Mouse (Mus musculus): Measurements from ENCODE around the gene Fbxo28.

Gene Fbxo28

DNA sequence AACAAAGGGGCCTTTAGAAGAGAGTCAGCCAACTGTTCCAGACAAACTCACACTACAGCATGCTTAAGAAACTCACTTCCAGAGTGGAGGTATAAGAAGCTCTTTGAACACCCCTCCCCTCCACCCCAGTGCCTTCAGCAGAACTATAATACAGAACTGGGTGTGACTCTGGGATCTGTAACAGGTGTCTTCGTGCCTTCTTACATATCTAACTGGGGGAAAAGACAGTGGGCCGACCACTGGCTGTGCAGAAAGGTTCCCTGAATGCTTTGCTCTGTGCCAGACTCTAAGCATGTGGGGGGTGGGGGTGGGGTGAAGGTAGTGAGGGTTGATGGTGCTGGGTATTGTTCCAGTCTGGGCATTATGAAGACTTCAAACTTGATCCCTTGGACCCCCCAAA, 52.8 kb downstream of the Fbxo28 start:
- peak in 1 of 2 experiments; percentile 16 for DNase-seq (ENCODE audit: low spot score in 2 of 2)

- peak in 1 of 2 experiments; percentile 48 for DNase-seq (ENCODE audit: low spot score in 2 of 2)
These were observed 53.6 kb downstream of the Fbxo28 start for GRCm38 (mm10) chr1:182287781-182288180.

- DNase-seq (ENCODE audit: low spot score in 2 of 2) = no peak
These were observed 56.6 kb downstream of the Fbxo28 start for GRCm38 (mm10) chr1:182284795-182285194.

DNA sequence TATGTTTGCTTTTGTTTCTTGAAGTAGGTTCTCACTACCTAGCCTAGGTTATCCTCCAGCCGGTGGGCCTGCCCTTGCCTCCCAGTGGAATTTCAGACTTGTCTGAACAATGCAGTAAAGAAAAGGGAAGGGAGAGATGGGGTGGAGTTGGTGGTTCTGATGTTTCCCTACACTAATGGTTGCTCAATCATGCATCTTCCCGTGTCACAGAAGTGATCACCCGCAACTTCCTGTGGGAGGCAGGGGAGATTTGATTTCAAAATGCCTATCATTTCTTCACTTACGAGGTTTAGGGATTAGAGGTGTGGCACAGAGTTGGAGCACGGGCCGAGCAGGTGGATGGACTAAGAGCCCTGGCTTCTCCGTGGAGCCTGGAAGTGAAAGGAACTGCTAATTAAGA, 58.2 kb downstream of the Fbxo28 start:
- DNase-seq (ENCODE audit: low spot score in 2 of 2) = peak in 1 of 2 experiments; percentile 47

DNA sequence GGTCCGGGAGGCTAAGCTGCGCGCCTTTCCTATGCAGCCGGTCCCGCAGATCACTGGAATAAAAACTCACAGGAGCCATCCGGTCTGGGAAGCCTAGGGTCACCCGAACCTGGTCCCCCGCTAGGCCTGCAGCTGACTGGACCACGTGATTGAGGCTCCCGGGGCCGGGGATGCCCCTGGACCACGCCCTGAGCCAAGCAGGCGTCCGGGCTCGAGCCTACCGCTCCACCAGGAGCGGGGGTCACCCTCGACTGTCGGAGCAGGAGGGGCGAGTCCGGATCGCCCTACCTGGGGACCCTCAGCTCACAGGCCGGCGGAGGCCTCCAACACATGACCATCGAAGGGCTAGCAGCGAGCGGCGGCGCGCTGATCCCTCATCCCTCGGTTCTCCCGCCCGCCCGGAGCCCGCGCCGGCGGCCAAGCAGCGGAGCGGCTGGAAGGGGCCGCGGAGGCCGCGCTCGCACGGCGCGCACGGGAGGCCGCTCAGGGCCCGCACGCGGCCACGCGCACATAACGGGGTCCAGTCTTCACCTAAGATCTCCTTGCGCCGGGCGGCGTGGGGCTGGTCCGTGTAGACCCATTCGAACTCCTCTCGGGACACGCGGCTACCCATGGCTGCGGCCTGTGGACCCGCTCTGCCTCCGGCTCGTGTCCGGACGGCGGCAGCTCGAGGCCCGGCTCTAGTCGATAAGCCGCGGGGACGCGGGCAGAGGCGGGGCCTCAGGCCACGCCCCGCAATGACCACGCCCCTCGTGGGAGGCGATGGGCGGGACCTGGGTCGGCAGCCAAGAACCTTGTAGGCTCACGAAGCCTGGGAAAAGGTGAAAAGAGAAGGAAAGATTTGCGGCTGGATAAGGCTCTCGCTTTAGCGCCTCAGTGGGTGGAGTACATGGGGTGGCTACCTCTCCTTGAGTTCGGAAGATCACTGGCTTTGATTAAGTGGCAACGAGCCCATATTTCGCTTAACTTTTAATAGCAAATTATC, 59.0 kb downstream of the Fbxo28 start, which contains the start of gene Degs1:
TSS of gene Degs1 (minus strand) at position 714 of the 985 bp plus-strand sequence.
- DNase-seq (ENCODE audit: low spot score in 2 of 2) = peak; percentile 93 to 95

GRCm38 (mm10) chr1:182281251-182281711, 60.1 kb downstream of the Fbxo28 start:
- DNase-seq (ENCODE audit: low spot score in 2 of 2) = no peak

DNA sequence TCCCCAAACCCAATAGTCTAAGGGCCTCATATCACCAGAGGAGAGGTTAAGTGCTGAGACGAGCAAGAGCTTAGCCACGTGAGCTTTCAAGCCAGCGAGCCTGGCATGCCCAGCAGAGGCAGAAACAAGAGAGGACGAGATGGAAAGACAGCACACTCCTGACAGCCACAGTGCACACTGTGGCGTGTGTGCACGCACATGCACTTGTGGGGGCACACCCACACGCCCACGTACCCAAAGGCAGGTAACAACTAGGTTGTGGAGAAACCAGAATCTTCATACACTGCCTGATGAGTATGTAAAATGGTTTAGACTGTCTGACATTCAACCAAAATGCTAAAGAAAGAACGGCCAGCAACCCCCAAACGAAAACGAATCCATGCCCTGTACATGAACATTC, 60.9 kb downstream of the Fbxo28 start:
- DNase-seq (ENCODE audit: low spot score in 2 of 2) = no peak

- no peak for DNase-seq (ENCODE audit: low spot score in 2 of 2)
These were observed 61.4 kb downstream of the Fbxo28 start for GRCm38 (mm10) chr1:182280046-182280445.

- no peak for DNase-seq (ENCODE audit: low spot score in 2 of 2)
These were observed 62.0 kb downstream of the Fbxo28 start for GRCm38 (mm10) chr1:182279436-182279835.

- no peak for DNase-seq (ENCODE audit: low spot score in 2 of 2)
These were observed 66.3 kb downstream of the Fbxo28 start for GRCm38 (mm10) chr1:182275109-182275508.

GRCm38 (mm10) chr1:182271632-182272031, 69.8 kb downstream of the Fbxo28 start:
- no peak for DNase-seq (ENCODE audit: low spot score in 2 of 2)

DNA sequence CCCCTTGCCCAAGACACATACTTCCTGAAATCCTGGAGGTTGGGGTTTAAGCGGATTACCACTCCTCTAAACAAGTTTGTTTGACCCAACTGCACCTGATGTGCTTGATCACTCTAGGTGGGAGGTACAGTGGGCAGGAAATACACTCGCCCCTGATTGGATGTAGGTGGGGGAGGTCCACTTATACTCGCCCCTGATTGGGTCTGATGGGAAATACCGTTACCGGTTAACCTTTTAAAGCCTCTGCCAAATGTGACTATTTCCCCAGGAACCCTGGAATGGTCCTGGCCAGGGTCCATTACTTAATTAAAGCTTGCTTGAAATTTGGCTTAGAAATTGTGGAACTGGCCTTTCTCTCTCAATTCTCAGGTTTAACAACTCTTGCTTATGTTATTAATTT, 70.3 kb downstream of the Fbxo28 start:
- no peak for DNase-seq (ENCODE audit: low spot score in 2 of 2)

DNA sequence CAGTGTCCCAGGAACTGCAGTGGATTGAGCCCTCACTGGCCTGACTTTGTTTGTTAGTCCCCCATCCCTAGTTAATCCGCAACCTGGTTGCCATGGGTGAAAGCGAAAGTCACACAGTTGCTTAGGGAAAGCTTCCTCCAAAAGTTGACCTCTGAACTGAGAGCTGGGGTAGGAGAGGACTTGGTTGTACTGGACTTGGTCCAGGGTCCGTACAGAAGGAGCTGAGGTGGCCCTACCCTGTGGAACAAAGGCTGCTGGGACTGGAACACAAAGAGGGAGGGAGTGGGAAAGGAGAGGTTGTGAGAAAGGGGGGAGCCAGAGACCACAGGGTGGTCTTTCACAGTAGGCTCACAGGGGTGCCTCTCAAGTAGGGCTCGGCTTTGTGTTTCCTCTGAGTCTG, 73.1 kb downstream of the Fbxo28 start:
- DNase-seq (ENCODE audit: low spot score in 2 of 2) = no peak

- no peak for DNase-seq (ENCODE audit: low spot score in 2 of 2)
These were observed 75.4 kb downstream of the Fbxo28 start for GRCm38 (mm10) chr1:182266028-182266525.
